Mouse (Mus musculus): ENCODE measurements around the gene Mcrip2. TPM values are rescaled to one million over a fixed set of nuclear protein-coding genes. Genes with fewer than 3 reads are reported as not detected.

Mcrip2 gene
- polyA plus RNA-seq, 1 experiment from 2014 or later, result 52.4 TPM

DNA sequence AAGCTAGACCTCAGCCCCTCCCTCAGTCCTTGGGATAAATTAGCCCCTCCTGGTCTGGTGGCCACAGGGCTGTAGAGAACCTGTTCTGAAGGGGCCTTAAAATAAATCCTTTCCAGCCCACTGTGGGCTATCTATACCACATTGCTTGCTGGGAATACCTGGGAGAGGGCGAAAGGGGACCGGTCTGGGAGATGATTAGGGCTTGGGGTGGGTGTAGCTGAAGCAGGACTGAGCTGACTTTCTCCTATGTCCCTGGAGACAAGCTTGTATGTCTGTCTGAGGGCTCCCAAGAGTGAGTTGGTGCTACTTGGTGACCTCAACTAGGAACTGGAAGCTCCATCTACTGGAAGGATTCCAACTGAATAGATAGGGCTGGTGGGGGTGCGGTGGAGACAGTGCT lies 8.5 kb upstream of the Mcrip2 start:
- H3K9me3 ChIP-seq (ENCODE audit: control insufficient read depth, low read length), result no peaks in the 10 kb centered on the region
- 94% methylated on average over 3 of the region's 3 CpGs for WGBS
- H3K4me3 ChIP-seq (ENCODE audit: low read depth, low read length), result no peak overlapping the region
- TF ChIP-seq EP300 (optimal IDR thresholded peaks at IDR 0.05) (no peak), CTCF (IDR thresholded peaks at IDR 0.05; ENCODE audit: low read depth) (no peak)
- H3K4me2 ChIP-seq (replicated peaks; ENCODE audit: low read depth), result no peak overlapping the region
- H3K36me3 ChIP-seq (ENCODE audit: control insufficient read depth, insufficient read depth, low read length), result peaks cover 4% of the 10 kb centered on the region; the same call in 1 of the 2 replicates
- no peak for DNase-seq (ENCODE audit: low spot score)
- no peak overlapping the region for H3K27ac ChIP-seq (replicated peaks)
- no peaks in the 10 kb centered on the region for H3K27me3 ChIP-seq (ENCODE audit: control insufficient read depth, insufficient read depth, low read length)
- H3K9ac ChIP-seq (ENCODE audit: low read length), result no peak overlapping the region
- peaks cover 5% of the 10 kb centered on the region; the same call in 1 of the 2 replicates for H3K4me1 ChIP-seq (replicated peaks; ENCODE audit: control insufficient read depth, insufficient read depth)
- ATAC-seq (ENCODE audit: low FRiP score, low TSS enrichment), result no peak

DNA sequence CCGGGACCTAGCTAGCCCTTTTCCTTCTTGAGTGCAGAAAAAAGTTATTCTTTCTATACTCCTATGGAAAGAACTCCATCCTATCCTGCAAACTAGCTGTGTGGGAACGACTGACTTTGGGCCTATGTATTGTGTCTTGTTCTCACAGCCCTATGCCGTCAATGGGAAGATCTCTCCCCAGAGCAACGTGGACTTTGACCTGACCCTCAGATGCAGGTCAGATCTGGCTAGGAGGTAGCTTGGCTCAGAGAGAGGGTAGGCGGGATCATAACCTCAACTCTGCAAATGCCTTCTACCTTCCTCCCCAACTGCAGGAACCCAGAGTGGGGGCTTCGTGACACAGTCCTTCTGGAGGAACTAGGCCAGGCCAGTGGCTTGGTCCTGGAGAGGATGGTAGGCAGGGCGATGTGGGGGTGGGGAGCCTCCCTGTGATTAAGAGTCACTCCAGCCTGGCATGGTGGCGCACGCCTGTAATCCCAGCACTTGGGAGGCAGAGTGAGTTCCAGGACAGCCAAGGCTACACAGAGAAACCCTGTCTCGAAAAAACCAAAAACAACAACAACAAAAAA lies 7.9 kb upstream of the Mcrip2 start:
- peaks cover 5% of the 10 kb centered on the region; the same call in 1 of the 2 replicates for H3K4me1 ChIP-seq (replicated peaks; ENCODE audit: control insufficient read depth, insufficient read depth)
- TF ChIP-seq CTCF (IDR thresholded peaks at IDR 0.05; ENCODE audit: low read depth), result no peak
- TF ChIP-seq EP300 (optimal IDR thresholded peaks at IDR 0.05), result no peak
- H3K36me3 ChIP-seq (ENCODE audit: control insufficient read depth, insufficient read depth, low read length), result peaks cover 4% of the 10 kb centered on the region; the same call in 1 of the 2 replicates
- no peaks in the 10 kb centered on the region for H3K9me3 ChIP-seq (ENCODE audit: control insufficient read depth, low read length)
- H3K9ac ChIP-seq (ENCODE audit: low read length), result peak overlapping the region; percentile 68
- H3K27me3 ChIP-seq (ENCODE audit: control insufficient read depth, insufficient read depth, low read length), result no peaks in the 10 kb centered on the region
- peak overlapping the region; percentile 90 for H3K4me2 ChIP-seq (replicated peaks; ENCODE audit: low read depth)
- H3K4me3 ChIP-seq (ENCODE audit: low read depth, low read length), result peak overlapping the region; percentile 64
- ATAC-seq (ENCODE audit: low FRiP score, low TSS enrichment), result no peak
- no peak for DNase-seq (ENCODE audit: low spot score)
- H3K27ac ChIP-seq (replicated peaks), result no peak overlapping the region
- 54% methylated on average over 10 of the region's 10 CpGs for WGBS

DNA sequence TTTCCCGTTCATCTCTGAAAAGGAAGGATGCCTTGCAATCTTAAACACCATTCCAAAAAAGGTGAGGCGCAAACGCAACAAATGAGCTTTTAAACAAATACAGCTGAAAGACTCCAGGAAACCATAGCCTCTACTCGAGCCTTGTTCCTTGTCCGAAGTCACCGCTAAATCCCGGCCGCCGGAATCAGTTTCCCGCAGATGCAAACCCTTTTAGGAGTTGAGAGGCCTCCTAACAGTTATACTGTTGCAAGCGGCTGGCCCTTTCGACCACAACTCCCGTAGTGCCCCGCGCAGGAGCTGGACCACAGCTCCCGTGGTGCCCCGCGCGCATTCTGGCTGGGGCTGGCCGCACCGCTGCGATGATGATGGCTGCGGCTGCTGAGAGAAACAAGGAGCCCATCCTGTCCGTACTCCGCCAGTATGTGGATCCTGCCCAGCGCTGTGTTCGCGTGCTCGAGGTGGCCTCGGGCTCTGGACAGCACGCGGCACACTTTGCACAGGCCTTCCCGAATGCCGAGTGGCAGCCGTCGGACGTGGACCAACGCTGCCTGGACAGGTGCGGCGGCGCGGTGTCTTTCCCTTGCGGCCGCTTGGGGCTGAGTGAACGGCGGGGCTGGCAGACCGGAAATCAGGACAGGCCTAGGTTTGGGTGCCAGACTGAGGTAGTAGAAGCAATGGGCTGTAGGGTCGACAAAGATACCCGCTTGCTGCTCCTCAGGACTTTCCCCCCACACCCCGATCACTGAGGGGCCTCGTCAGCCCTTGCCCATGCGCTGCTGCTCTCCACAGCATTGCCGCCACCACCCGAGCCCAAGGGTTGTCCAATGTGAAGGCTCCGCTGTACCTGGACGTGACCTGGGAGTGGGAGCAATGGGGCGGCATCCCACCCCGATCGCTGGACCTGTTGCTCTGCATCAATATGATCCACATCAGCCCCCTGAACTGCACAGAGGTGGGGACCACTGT lies 6.9 kb upstream of the Mcrip2 start:
- DNase-seq (ENCODE audit: low spot score), result peak; percentile 92
- Histone ChIP-seq H3K4me3 (ENCODE audit: low read depth, low read length) (peak overlapping the region; percentile 64), H3K36me3 (ENCODE audit: control insufficient read depth, insufficient read depth, low read length) (peaks cover 4% of the 10 kb centered on the region; the same call in 1 of the 2 replicates), H3K4me2 (replicated peaks; ENCODE audit: low read depth) (peak overlapping the region; percentile 90), H3K27me3 (ENCODE audit: control insufficient read depth, insufficient read depth, low read length) (no peaks in the 10 kb centered on the region), H3K27ac (replicated peaks) (peak overlapping the region; percentile 89), H3K9me3 (ENCODE audit: control insufficient read depth, low read length) (no peaks in the 10 kb centered on the region), H3K4me1 (replicated peaks; ENCODE audit: control insufficient read depth, insufficient read depth) (peaks cover 5% of the 10 kb centered on the region; the same call in 1 of the 2 replicates), H3K9ac (ENCODE audit: low read length) (peak overlapping the region; percentile 68)
- under 1% methylated on average over 59 of the region's 59 CpGs for WGBS
- peak; percentile 87 for ATAC-seq (ENCODE audit: low FRiP score, low TSS enrichment)
- TF ChIP-seq CTCF (IDR thresholded peaks at IDR 0.05; ENCODE audit: low read depth) (peak; percentile 48), EP300 (optimal IDR thresholded peaks at IDR 0.05) (peak; percentile 37)

DNA sequence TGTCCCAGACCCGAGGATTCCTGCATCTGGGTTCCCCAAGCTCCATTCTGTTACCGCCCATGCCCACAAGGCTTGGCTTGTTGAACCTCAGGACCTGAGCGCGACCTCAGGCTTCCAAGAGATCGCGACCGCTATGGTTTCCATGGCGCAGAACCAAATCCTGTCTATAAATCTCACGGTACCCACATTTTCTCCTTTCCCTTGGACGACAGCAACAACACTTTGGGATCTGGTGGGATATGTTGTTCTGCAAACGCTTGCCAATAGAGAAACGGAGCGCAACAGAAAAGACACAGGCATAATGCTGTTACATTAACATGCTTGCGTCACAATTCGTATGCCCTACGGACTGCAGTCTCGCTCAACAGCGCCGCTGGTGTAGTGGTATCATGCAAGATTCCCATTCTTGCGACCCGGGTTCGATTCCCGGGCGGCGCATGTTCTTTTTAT lies 6.2 kb upstream of the Mcrip2 start, which contains the start of gene Mettl26:
Gene Mettl26 (plus strand): TSS at position 354 of the 450 bp plus-strand sequence.
- Histone ChIP-seq H3K27ac (replicated peaks) (peak within 1 kb of the TSS; percentile 89), H3K4me1 (replicated peaks; ENCODE audit: control insufficient read depth, insufficient read depth) (peaks cover 5% of the 10 kb centered on the region; the same call in 1 of the 2 replicates), H3K9me3 (ENCODE audit: control insufficient read depth, low read length) (no peaks in the 10 kb centered on the region), H3K4me3 (ENCODE audit: low read depth, low read length) (peak within 1 kb of the TSS; percentile 64), H3K9ac (ENCODE audit: low read length) (peak within 1 kb of the TSS; percentile 68), H3K4me2 (replicated peaks; ENCODE audit: low read depth) (peak within 1 kb of the TSS; percentile 90), H3K27me3 (ENCODE audit: control insufficient read depth, insufficient read depth, low read length) (no peaks in the 10 kb centered on the region), H3K36me3 (ENCODE audit: control insufficient read depth, insufficient read depth, low read length) (peaks cover 4% of the 10 kb centered on the region; the same call in 1 of the 2 replicates)
- TF ChIP-seq CTCF (IDR thresholded peaks at IDR 0.05; ENCODE audit: low read depth) (peak; percentile 50; the same call in 1 of the 2 replicates), EP300 (optimal IDR thresholded peaks at IDR 0.05) (no peak)
- WGBS, result 1% methylated on average over 25 of the region's 25 CpGs
- ATAC-seq (ENCODE audit: low FRiP score, low TSS enrichment), result peak; percentile 59; the same call in 1 of the 2 replicates
- peak; percentile 91 for DNase-seq (ENCODE audit: low spot score)

DNA sequence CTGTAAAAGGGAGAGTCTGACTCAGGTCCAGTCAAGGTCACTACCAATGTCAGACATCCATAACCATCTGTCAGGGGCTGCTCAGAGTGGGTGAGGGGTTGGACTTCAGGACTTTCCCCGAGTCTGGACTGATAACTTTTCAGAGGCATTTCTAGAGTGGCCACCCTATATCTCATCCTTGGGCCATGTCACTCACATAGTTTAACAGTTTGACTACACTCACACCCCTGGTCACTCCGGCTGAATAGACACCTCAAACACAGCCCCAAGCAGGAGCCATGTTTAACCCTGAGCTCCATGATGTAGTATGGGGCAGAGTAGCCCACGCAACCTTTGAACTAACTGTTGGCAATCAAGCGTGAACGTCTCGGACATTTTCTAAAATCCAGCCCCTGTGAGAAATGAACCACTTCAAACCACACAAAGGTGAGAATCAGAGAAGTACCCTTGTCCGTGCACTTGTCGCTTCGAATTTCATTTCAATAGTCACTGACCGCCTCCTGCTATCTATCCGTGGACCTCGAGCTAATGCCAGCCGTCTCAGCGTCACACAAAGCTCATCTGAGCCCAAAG lies 5.7 kb upstream of the Mcrip2 start:
- Histone ChIP-seq H3K9me3 (ENCODE audit: control insufficient read depth, low read length) (no peaks in the 10 kb centered on the region), H3K4me3 (ENCODE audit: low read depth, low read length) (peak overlapping the region; percentile 64), H3K4me1 (replicated peaks; ENCODE audit: control insufficient read depth, insufficient read depth) (peaks cover 5% of the 10 kb centered on the region; the same call in 1 of the 2 replicates), H3K27me3 (ENCODE audit: control insufficient read depth, insufficient read depth, low read length) (no peaks in the 10 kb centered on the region), H3K27ac (replicated peaks) (peak overlapping the region; percentile 89), H3K36me3 (ENCODE audit: control insufficient read depth, insufficient read depth, low read length) (peaks cover 4% of the 10 kb centered on the region; the same call in 1 of the 2 replicates), H3K4me2 (replicated peaks; ENCODE audit: low read depth) (peak overlapping the region; percentile 90), H3K9ac (ENCODE audit: low read length) (peak overlapping the region; percentile 43)
- TF ChIP-seq EP300 (optimal IDR thresholded peaks at IDR 0.05) (no peak), CTCF (IDR thresholded peaks at IDR 0.05; ENCODE audit: low read depth) (no peak)
- ATAC-seq (ENCODE audit: low FRiP score, low TSS enrichment), result no peak
- DNase-seq (ENCODE audit: low spot score), result no peak
- 7% methylated on average over 14 of the region's 14 CpGs for WGBS
